Mouse (Mus musculus) forebrain, embryonic 11.5 days (tissue): ENCODE measurements around the gene Ube2j2. TPM values are rescaled to one million over a fixed set of nuclear protein-coding genes. Genes with fewer than 3 reads are reported as not detected.

Source experiments
- ATAC-seq: fragments of 200-750 bp; cut with Nextera tagmentation; replicated peaks from 2 replicates; pipeline ENCODE4 v1.8.0; 2017; ENCODE audit warnings: moderate TSS enrichment; ENCODE audit not compliant: low FRiP score
- DNase-seq: peaks from one replicate; pipeline ENCODE4 v3.0.0-alpha.2; 2017; ENCODE audit warnings: low spot score
- H3K27ac ChIP-seq: fragments of 300-500 bp; sonication (generic); 2 replicates; pipeline ENCODE4 v1.5.1; 2014; ENCODE audit warnings: low read depth, low read length
- H3K27me3 ChIP-seq: fragments of 300-500 bp; sonication (generic); 2 replicates; pipeline ENCODE4 v1.6.1; 2014; ENCODE audit warnings: mild to moderate bottlenecking, low read length, mixed read lengths; ENCODE audit not compliant: control insufficient read depth, insufficient read depth
- H3K36me3 ChIP-seq: fragments of 300-500 bp; sonication (generic); 2 replicates; pipeline ENCODE4 v1.6.1; 2014; ENCODE audit warnings: mild to moderate bottlenecking, low read length, moderate library complexity, mixed read lengths; ENCODE audit not compliant: control insufficient read depth, insufficient read depth
- H3K4me1 ChIP-seq: fragments of 300-500 bp; sonication (generic); replicated peaks from 2 replicates; pipeline ENCODE4 v1.6.1; 2014; ENCODE audit warnings: low read length, mixed read lengths; ENCODE audit not compliant: control insufficient read depth, insufficient read depth
- H3K4me2 ChIP-seq: fragments of 300-500 bp; sonication (generic); 2 replicates; pipeline ENCODE4 v1.6.1; 2014; ENCODE audit warnings: low read depth, mild to moderate bottlenecking, low read length, moderate library complexity, mixed read lengths; ENCODE audit not compliant: severe bottlenecking
- H3K4me3 ChIP-seq: fragments of 300-500 bp; sonication (generic); 2 replicates; pipeline ENCODE4 v1.5.1; 2014; ENCODE audit warnings: low read depth, low read length
- H3K9ac ChIP-seq: fragments of 300-500 bp; sonication (generic); 2 replicates; pipeline ENCODE4 v1.6.1; 2014; ENCODE audit warnings: low read length
- H3K9me3 ChIP-seq: fragments of 300-500 bp; sonication (generic); 2 replicates; pipeline ENCODE4 v1.6.1; 2016; ENCODE audit warnings: low read length, mixed read lengths; ENCODE audit not compliant: control insufficient read depth
- WGBS: fragments of 180-500 bp; shearing (Covaris S2); extraction: QIAGEN DNeasy Blood & Tissue Kit; methylation state at CpG from one replicate; pipeline ENCODE4 v1.1.7; 2014; 5-methylcytosine and 5-hydroxymethylcytosine counted together
- polyA plus RNA-seq: library from polyadenylated mRNA; unstranded; fragments of >200 nt; fragmentation: Nextera tagmentation; extraction: Ambion mirVana; gene quantifications from 2 replicates; pipeline ENCODE4 v1.2.1, GENCODE M21; 2014

Gene Ube2j2
- 159 and 165 TPM in 2 replicates for polyA plus RNA-seq

DNA sequence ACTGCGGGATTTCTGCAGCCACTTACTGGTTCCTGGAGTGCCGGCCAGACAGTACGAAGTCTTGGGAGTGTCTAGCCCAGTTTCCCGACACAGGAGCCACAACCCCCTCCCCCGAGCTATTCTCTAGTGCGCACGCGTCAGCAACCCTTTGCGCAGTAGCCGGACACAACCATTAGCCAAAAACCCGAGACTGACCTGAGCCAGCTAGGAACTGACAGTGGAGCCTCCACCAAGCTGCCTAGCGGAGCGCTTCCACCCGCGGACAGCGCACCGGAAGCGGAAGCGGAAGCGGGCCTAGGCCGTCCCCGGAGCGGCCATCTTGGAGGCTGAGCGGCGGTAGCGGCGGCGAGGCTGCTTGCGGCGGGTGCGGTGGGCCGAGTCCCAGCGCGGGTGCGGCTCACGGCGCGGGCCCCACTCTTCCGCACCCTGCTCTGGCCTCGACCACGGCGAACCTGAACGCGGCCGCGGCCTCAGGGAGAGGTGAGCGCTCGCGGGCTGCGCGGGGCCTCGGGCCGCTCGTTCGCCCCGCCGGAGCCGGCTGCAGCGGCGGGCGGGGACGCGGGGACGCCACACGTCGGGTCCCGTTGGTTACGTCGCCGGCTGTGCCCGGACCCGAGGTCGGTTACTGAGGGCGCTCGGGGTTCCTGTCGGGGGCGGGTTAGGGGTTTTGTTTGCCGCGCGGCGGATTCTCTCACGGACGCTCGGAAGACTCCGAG is at the start of gene Ube2j2:
Gene Ube2j2, plus strand, starts transcription at position 298 of the 716 bp plus-strand sequence.
- under 1% methylated on average over 85 of the region's 85 CpGs for WGBS
- H3K4me3 ChIP-seq: peak within 1 kb of the TSS; percentile 98
- H3K4me1 ChIP-seq: peaks cover 9% of the 10 kb centered on the region; the same call in 1 of the 2 replicates
- ATAC-seq (peak; percentile 99), DNase-seq (peak; percentile 97)
- H3K36me3 ChIP-seq: no peaks in the 10 kb centered on the region
- peak within 1 kb of the TSS; percentile 66 for H3K27ac ChIP-seq
- H3K4me2 ChIP-seq: peak within 1 kb of the TSS; percentile 83
- H3K9me3 ChIP-seq: no peaks in the 10 kb centered on the region
- peak within 1 kb of the TSS; percentile 92 for H3K9ac ChIP-seq
- no peaks in the 10 kb centered on the region for H3K27me3 ChIP-seq

GRCm38 (mm10) chr4:155894311-155894881 is 49.2 kb upstream of the Ube2j2 start:
- H3K4me1 ChIP-seq: peaks cover 17% of the 10 kb centered on the region; the same call in 1 of the 2 replicates
- H3K36me3 ChIP-seq: no peaks in the 10 kb centered on the region; the same call in 1 of the 2 replicates
- peak; percentile 54 for DNase-seq
- H3K9ac ChIP-seq: peak overlapping the region; percentile 21; the same call in 1 of the 2 replicates
- no peaks in the 10 kb centered on the region for H3K27me3 ChIP-seq
- no peaks in the 10 kb centered on the region for H3K9me3 ChIP-seq
- 0 out of 2 replicates have a peak overlapping the region, but pooled peaks have one; percentile 5 for H3K4me3 ChIP-seq
- H3K27ac ChIP-seq: no peak overlapping the region
- peak overlapping the region; percentile 15; the same call in 1 of the 2 replicates for H3K4me2 ChIP-seq
- no peak for ATAC-seq
- WGBS: 44% methylated on average over 8 of the region's 8 CpGs

DNA sequence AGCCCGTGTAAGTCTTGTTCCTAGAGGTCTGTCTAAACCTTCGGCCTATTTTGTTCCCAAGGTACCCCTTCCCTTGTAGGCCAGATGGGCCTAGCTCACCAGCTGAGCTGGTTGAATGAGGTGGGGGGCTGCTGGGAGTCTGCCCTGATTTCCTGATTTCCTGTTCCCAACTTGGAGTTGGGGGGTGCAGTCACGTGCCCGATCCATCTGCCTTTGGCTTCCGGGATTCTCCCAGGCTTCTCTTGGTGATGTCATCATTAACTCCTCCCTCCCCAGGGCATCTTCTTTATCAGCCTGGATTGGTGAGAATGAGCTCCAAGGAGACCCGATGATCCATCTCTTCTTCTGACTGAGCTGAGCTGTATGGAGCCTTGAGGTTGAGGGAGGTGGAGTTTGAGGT is 48.4 kb upstream of the Ube2j2 start:
- Histone ChIP-seq H3K9ac (no peak overlapping the region; the same call in 1 of the 2 replicates), H3K4me1 (peaks cover 17% of the 10 kb centered on the region; the same call in 1 of the 2 replicates), H3K4me3 (no peak overlapping the region), H3K27me3 (no peaks in the 10 kb centered on the region), H3K36me3 (peaks cover 3% of the 10 kb centered on the region; the same call in 1 of the 2 replicates), H3K4me2 (no peak overlapping the region), H3K27ac (no peak overlapping the region), H3K9me3 (no peaks in the 10 kb centered on the region)
- ATAC-seq: no peak
- 49% methylated on average over 6 of the region's 6 CpGs for WGBS
- peak; percentile 50 for DNase-seq

- no peak overlapping the region for H3K27ac ChIP-seq
- whole genome bisulfite sequencing: 91% methylated on average over 4 of the region's 4 CpGs
- peaks cover 3% of the 10 kb centered on the region; the same call in 1 of the 2 replicates for H3K36me3 ChIP-seq
- H3K4me1 ChIP-seq: peaks cover 13% of the 10 kb centered on the region; the same call in 1 of the 2 replicates
- no peaks in the 10 kb centered on the region for H3K9me3 ChIP-seq
- H3K27me3 ChIP-seq: no peaks in the 10 kb centered on the region
- ATAC-seq (no peak), DNase-seq (peak; percentile 44)
- no peak overlapping the region for H3K4me3 ChIP-seq
- H3K9ac ChIP-seq: no peak overlapping the region
- no peak overlapping the region for H3K4me2 ChIP-seq
Observed at GRCm38 (mm10) chr4:155895826-155896225, 47.8 kb upstream of the Ube2j2 start.

- Histone ChIP-seq H3K27me3 (no peaks in the 10 kb centered on the region), H3K4me1 (peaks cover 11% of the 10 kb centered on the region; the same call in 1 of the 2 replicates), H3K36me3 (peaks cover 3% of the 10 kb centered on the region; the same call in 1 of the 2 replicates), H3K9me3 (no peaks in the 10 kb centered on the region), H3K27ac (no peak overlapping the region), H3K9ac (no peak overlapping the region), H3K4me3 (no peak overlapping the region), H3K4me2 (no peak overlapping the region)
- no peak for ATAC-seq
- WGBS: 97% methylated on average over 12 of the region's 12 CpGs
- DNase-seq: peak; percentile 44
Observed at GRCm38 (mm10) chr4:155896461-155896860, 47.2 kb upstream of the Ube2j2 start.

- Histone ChIP-seq H3K9me3 (no peaks in the 10 kb centered on the region), H3K27ac (no peak overlapping the region), H3K4me2 (no peak overlapping the region), H3K36me3 (peaks cover 3% of the 10 kb centered on the region; the same call in 1 of the 2 replicates), H3K4me1 (peaks cover 9% of the 10 kb centered on the region; the same call in 1 of the 2 replicates), H3K27me3 (no peaks in the 10 kb centered on the region), H3K9ac (no peak overlapping the region), H3K4me3 (no peak overlapping the region)
- ATAC-seq (no peak), DNase-seq (peak; percentile 22)
- WGBS: 96% methylated on average over 2 of the region's 2 CpGs
Observed at GRCm38 (mm10) chr4:155898318-155898717, 45.3 kb upstream of the Ube2j2 start.

- Histone ChIP-seq H3K36me3 (peaks cover 7% of the 10 kb centered on the region; the same call in 1 of the 2 replicates), H3K4me1 (0 out of 2 replicates have a peak, but pooled peaks cover 2% of the 10 kb centered on the region), H3K27ac (no peak overlapping the region), H3K9me3 (no peaks in the 10 kb centered on the region), H3K9ac (no peak overlapping the region), H3K27me3 (no peaks in the 10 kb centered on the region), H3K4me3 (no peak overlapping the region), H3K4me2 (no peak overlapping the region)
- DNase-seq (peak; percentile 32), ATAC-seq (no peak)
- WGBS: 97% methylated on average over 7 of the region's 7 CpGs
Observed at GRCm38 (mm10) chr4:155899355-155899754, 44.3 kb upstream of the Ube2j2 start.

- no peaks in the 10 kb centered on the region for H3K27me3 ChIP-seq
- ATAC-seq (no peak), DNase-seq (peak; percentile 42)
- no peaks in the 10 kb centered on the region for H3K4me1 ChIP-seq
- no peak overlapping the region for H3K9ac ChIP-seq
- no peak overlapping the region for H3K4me2 ChIP-seq
- H3K36me3 ChIP-seq: peaks cover 7% of the 10 kb centered on the region; the same call in 1 of the 2 replicates
- no peak overlapping the region for H3K27ac ChIP-seq
- H3K9me3 ChIP-seq: no peaks in the 10 kb centered on the region
- H3K4me3 ChIP-seq: no peak overlapping the region
- 82% methylated on average over 3 of the region's 3 CpGs for WGBS
Observed at GRCm38 (mm10) chr4:155901205-155901604, 42.4 kb upstream of the Ube2j2 start.
